Mouse (Mus musculus): ENCODE results near the gene C1qc.

GRCm38 (mm10) chr4:136912841-136913240, 20.0 kb upstream of the C1qc start:
- no peak for TF ChIP-seq CTCF (IDR thresholded peaks at IDR 0.05; ENCODE audit: borderline replicate concordance, insufficient read depth, low read depth, low read length)
- no peak for TF ChIP-seq POLR2A (IDR thresholded peaks at IDR 0.05; ENCODE audit: borderline replicate concordance, insufficient read depth, low read length)
